Mouse (Mus musculus) mature B cell (primary cell): ENCODE data around the gene Gm2a.

Source experiments
- in situ Hi-C: fragments of 300-500 bp; cut with MboI; formaldehyde crosslinking; loops from 2 replicates; pipeline ENCODE4 v1.14.3; 2019

Gene Gm2a

DNA sequence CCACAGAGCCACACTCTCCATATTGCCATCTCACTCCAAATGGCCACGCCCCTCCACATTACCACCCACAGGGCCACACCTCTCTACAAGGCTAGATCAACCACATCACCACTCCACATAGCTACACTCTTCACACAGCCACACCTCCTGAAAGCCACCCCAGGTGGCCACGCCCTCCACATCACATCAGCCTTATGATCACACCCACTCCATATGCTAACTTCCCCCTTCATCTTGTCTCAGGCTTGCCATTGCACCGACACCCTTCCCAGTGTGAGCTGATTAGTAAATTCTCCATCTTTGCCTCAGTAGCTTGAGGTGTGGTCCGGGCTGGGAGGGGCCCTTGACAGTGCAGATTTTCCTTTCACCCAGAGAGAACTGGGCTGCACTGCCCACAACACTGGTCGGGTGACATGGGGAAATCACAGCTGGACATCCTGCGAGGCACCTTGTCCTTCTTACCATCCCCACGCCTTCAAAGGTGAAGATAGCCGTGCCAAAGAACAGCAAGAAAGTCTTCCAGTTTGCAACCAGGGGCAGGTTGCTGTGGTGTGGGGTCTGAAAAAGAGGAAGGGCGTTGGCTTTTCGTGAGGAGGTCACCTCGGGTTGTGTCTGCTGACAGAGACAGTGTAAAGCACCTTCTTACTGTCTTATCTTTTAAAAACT is 33.3 kb downstream of the Gm2a start:
- in situ Hi-C loops = no loop called here

DNA sequence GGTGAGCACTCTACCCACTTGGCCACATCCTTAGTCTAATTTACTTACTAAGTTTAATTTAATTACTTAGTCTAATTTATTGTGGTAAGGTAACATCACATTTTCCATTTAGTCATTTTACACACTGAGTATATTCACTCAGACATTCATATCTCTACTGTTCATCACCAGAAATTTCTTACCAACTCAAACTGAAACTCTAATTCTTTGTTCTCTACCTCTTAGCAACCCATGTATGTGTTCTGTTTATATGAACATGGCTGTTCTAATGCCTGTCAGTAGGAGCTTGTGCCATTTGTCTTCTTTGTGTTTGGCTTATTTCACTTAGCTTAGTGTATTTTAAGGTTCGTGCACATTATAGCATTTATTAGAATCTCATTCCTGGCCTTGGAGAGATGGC is 34.0 kb downstream of the Gm2a start:
- in situ Hi-C loops = no loop called here

DNA sequence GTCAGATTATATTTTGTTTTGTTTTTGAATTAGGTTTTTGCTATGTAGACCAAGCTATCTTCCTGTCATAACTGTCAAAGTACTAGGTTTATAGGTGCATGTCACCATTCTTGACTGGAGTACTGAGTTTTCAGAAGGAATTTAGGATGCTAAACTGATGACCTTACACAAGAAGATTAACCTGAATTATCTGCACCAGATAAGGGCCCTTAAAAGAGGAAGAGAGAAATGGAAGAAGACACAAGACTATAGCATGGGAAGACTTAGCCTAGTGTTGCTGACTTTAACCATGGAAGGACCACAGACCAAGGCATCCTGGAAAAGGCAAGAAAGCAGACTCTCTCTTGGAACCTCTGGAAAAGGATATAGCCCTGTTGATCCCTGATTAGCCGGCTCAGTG is 35.3 kb downstream of the Gm2a start:
- in situ Hi-C loops = no loop called here

DNA sequence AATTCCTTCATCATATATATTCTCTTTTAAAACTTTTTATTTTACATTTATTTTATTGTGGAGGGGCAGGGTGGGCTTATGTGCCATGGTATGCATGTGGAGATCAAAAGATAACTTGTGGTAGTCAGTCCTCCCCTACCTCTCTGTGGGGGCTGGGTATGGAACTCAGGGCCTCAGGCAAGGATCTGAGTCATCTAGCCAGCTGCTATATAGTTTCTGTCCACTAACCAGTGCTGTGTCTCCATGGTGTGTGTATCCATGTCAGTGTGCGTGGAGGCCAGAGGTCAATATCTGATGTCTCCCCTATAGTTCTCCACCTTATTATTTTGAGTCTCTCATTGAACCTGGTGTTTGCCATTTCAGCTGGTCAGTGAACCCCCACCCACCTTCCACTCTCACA is 36.5 kb downstream of the Gm2a start:
- in situ Hi-C loops = no loop called here

DNA sequence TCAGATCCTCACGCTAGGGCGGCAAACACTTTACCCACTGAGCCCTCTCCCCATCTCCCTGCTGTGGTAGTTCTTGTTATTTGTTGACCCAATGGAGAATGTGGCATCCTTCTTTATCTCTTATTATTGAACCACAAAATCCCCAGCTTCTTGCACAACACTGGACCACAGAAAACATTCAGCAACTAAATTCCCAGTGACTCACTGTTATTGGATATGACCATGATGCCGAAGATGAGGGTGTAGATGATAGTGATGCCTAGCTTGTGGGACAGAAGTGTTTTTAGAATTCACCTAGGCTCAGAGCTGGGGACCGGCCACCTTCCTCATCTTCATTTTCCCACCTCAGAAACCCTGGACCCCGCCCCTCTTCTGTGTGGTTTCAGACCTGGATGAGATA is 37.0 kb downstream of the Gm2a start:
- in situ Hi-C loops = no loop called here

DNA sequence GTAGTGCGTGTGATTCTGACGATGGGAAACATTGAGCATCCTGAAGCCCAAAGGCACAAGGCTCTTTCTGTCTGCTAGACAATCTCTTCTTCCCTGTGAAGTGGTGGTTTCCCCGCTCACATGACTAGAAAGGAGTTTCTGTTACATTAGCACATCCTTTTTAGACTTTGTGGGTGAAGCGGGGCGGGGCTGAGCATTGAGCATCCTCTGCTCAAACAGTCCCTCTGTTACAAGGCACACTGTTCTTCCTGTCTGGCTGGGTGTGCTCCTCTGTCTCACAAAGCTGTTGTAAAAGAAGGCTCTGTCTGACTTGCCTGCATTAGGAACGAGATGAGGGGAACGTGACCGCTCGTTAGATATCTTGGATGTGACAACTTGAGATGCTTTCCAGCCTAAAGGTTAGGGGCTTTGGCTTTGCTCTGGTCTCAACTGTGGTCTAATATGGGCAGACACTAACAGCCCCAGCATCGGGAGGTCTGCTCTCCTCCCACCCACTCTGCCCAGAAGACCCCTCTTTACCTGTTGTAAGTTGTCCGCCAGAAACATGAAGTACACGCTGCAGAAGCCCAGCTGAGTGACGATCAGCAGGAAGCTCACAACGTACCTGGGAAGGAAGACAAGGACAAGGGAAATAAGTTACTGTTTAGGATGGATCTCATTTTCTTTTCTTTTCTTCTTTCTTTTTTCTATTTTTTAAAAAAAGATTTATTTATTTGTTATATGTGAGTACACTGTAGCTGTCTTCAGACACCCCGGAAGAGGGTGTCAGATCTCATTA is 39.0 kb downstream of the Gm2a start:
- in situ Hi-C loops = no loop called here

DNA sequence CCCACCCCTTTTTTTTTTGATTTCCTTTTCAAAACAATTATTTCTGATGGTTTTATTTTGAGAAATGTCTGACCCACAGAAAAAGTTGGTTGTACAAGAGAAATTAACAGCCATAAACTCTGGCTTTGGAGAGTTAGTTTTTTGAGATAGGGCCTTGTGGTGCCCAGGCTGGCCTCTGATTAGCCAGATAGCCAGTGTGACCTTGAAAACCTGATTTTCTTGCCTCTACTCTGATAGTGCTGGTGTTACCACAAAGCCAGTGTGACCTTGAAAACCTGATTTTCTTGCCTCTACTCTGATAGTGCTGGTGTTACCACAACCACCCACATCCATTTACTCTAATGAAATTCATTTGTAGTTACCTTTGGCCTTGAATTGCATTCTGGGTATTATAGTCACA is 39.7 kb downstream of the Gm2a start:
- in situ Hi-C loops = no loop called here

DNA sequence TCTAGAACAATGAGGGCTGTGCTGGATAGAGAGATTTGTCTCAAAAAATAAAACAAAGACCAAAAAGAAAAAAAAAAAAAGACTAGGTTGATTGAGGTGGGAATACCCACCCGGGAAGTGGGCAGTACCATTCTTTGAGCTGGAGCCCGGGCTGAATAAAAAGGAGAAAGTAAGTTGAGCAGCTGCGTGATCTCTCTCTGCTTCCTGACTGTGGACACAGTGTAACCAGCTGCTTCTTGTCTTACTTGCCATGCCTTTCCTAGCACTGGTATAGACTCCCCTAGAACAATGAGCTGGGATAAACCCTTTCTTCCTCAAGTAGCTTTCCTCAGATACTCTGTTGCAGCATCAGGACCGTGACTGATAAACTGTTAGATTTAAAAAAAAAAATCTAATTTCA is 43.6 kb downstream of the Gm2a start:
- in situ Hi-C loops = no loop called here

DNA sequence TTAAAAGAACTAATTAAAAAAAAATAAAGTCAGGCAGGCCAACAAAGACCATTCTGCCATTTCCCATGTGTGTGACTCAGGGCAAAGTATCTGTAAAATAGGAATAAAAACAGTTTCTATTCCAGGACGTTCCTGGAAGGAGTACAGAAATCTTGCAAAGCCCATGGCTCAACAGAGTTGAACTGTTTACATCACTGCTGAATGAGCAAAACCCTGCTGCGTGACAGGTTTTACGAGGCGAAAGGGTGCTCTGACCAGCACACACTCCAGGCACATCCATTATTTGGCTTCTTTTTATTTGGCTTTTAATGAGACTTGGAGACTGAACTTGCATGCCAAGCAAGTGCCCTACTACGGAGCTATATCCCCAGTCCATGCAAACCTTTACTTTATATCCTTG is 46.1 kb downstream of the Gm2a start:
- in situ Hi-C loops = no loop called here

DNA sequence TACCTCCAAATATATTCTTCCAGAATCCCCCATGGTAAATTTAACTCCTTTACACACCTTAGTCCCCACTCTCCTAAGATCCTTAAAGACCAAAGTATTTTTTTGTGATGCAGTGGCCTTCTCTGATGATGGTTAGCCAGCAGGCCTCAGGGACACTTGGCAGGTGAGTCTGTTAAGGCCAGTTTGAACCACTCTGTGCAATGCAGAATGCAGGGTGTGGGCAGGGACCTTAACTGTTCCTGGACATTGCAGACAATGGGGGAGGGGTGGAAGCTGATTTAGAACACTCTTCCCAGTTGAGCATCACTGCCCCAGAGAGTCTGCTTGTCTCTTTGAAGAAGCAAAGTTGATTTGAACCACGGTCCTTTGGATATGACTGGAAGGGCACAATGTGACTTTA is 48.9 kb downstream of the Gm2a start:
- in situ Hi-C loops = no loop called here

DNA sequence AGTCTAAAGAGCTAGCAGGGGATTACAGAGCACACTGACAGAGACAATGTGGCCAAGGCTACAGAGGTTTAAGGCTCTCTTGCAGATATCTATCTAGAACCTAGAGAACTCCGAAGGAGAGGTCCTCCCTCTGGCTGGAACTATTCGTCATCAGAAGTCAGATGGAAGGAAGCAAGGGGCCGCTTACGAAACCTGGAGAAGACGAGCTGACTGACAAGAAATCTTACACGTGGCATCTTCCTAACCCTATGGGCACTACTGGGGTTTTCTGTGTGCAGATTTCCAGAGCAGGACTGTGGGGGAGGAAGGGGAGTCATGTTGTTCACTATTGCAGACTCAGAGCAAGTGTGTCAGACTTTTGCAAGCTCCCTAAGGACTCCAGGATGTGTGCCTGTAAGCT is 49.5 kb downstream of the Gm2a start:
- in situ Hi-C loops = no loop called here

DNA sequence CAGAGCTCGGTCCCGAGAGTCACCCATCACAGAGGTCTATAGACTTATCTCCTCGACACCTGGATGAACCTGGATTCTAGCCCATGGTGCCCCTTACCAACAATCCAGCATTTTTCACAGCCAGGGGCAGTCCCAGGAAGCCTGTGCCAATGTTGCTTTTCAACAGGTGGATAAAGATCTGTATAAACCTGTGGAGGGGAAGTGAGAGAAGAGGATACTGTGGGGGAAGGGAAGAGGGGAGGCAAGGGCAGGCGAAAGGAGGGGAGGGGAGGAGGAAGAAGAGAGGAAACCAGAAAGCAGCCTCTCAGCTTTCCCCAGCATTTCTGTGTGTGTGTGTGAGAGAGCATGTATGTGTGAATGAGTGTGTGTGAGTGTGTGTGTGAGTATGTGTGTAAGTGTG is 50.5 kb downstream of the Gm2a start:
- in situ Hi-C loops = no loop called here

DNA sequence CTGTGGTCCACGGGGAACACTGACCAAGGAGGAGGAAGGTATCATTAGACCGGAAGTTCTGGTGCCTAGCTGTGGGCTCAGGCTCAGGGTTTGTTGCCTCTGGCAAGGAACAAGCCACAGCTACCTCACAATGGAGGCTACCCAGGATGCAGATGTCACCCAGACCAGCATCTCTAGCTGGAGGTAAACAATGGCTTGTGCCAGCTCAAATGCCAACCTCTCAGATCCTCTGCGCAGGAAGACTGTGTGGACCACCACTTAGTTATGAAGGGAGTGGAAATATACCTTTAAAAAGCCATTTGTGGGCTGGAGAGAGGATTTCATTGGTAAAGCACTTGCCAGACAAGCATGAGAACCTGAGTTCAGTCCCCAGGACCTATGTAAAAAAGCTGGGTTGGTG is 53.7 kb downstream of the Gm2a start, which contains the start of gene Slc36a3:
Gene Slc36a3, minus strand, starts transcription at position 101 of the 400 bp plus-strand sequence.
- in situ Hi-C loops = no loop called here

DNA sequence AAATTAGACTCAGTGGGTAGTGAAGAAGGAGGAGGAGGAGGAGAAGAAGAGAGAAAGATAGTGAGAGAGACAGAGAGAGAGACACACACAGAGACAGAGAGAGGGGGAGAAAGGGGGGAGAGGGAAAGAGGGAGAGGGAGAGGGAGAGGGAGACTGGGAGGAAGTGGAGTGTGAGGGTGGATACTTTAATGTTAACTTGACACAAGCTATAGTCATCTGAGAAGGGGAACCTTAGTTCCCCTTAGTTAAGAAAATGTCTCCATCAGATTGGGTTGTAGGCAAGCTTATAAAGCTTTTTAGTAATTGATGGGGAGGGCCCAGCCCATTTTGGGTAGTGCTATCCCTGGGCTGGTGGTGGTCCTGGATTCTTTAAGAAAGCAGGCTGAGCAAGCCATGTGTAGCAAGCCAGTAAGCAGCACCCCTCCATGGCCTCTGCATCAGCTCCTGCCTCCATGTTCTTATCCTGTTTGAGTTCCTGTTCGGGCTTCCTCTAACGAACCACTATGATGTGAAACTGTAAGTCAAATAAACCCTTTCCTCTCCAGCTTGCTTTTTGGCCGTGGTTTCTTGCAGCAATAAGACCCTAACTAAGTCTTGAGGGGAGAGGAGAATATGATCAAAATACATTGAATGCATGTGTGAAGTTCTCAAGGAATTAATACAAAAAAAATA is 56.6 kb downstream of the Gm2a start:
- in situ Hi-C loops = loop anchor here (5.0 kb wide), 1 partner anchor 112 kb away; no protein-coding TSS in a partner anchor

DNA sequence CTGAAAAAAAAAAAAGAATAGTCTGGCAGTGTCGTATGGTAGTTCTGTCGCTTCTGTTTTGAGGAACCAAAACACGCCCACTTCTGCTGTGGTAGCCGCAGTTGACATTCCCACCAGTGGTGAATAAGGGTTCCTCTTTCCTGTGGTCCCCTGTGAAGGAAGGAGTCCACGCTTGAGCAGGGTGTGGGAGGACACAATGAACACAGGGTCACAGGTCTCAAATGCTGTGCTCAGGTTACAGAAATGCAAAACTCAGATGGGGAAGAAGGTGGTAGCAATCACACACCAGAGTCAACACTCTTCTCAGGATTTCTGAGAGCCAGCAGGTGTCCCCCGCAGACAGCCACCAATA is 57.1 kb downstream of the Gm2a start:
- in situ Hi-C loops = loop anchor here (5.0 kb wide), 1 partner anchor 113 kb away; no protein-coding TSS in a partner anchor

DNA sequence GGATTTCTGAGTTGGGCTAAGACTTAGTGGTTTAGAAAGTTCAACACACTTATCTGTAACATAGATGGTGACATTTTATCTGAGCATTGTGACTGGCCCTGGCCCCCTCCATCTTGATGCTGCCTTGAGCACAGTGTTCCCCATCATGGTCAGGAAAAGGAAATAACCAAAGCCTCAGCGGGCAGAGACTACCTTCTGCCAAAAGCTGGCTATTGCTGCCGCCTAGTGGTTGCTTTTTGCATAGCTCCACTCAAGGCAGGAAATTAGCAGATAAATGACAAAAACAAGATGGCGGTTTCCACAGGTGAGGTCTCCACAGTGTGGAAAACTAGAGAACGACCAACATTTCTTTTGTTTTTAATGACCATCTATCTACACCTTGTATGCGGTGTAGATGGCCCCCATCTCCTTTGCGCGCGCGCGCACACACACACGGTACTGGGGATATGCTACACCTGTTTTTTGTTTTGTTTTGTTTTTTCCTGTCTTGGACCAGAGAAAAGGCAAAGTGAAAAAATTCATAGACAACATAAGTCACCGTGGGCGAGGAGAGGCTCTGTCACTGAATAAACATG is 61.0 kb downstream of the Gm2a start:
- in situ Hi-C loops = loop anchor here (5.0 kb wide), 1 partner anchor 117 kb away; no protein-coding TSS in a partner anchor
